Mouse (Mus musculus): ENCODE data around the gene Tgif2. TPM values are rescaled to one million over a fixed set of nuclear protein-coding genes. Genes with fewer than 3 reads are reported as not detected.

The Tgif2 gene
- total and polyA plus RNA-seq, 3 experiments: 16.9 to 43.3 TPM; not detected in 1

GRCm38 (mm10) chr2:156862772-156863486 is 23.1 kb downstream of the Tgif2 start, which contains the start of gene Rab5if (continued):
- TF ChIP-seq MAX (IDR thresholded peaks at IDR 0.05; ENCODE audit: low read length) (peak; percentile 68), ELF1 (IDR thresholded peaks at IDR 0.05; ENCODE audit: low read depth, low read length) (peak; percentile 82)

- H3K4me1 ChIP-seq (ENCODE audit: control insufficient read depth in 1 of 2, insufficient read depth in 2 of 2, low read length in 2 of 2): peaks cover 4 to 11% of the 10 kb centered on the region in 2 experiments; a peak in 2 of 4 replicates
- H3K36me3 ChIP-seq (ENCODE audit: control insufficient read depth in 1 of 2, insufficient read depth in 2 of 2, low read length in 2 of 2): peaks cover 14 to 16% of the 10 kb centered on the region in 2 experiments
- peak; percentile 81 for DNase-seq (ENCODE audit: low read depth, low spot score)
- H3K79me2 ChIP-seq (ENCODE audit: control insufficient read depth, insufficient read depth, low read length, poor library complexity): peaks cover 43% of the 10 kb centered on the region
- peak overlapping the region; percentile 80 for H3K27ac ChIP-seq (ENCODE audit: control insufficient read depth, low read depth, low read length)
- H3K9me3 ChIP-seq (replicated peaks; ENCODE audit: insufficient read depth, low read length): no peaks in the 10 kb centered on the region
- no peaks in the 10 kb centered on the region for H3K27me3 ChIP-seq (ENCODE audit: control insufficient read depth in 1 of 2, insufficient read depth in 2 of 2, low read length in 2 of 2)
- H3K4me3 ChIP-seq (ENCODE audit: control insufficient read depth in 1 of 2, insufficient read depth in 1 of 2, low read depth in 2 of 2, low read length in 2 of 2): peak overlapping the region; percentile 95 to 100
- 0 out of 2 replicates have a peak, but pooled peaks have one; percentile 21 for TF ChIP-seq ELF1 (IDR thresholded peaks at IDR 0.05; ENCODE audit: low read depth, low read length)
- TF ChIP-seq RCOR1 (IDR thresholded peaks at IDR 0.05; ENCODE audit: low read depth, low read length): no peak
- no peak for TF ChIP-seq CHD2 (IDR thresholded peaks at IDR 0.05; ENCODE audit: low read length)
- 0 out of 2 replicates have a peak, but pooled peaks have one; percentile 36 for TF ChIP-seq MAZ (IDR thresholded peaks at IDR 0.05; ENCODE audit: low read depth, low read length)
- no peak for TF ChIP-seq NRF1 (IDR thresholded peaks at IDR 0.05; ENCODE audit: insufficient read depth, low read depth, low read length, poor library complexity, severe bottlenecking)
- TF ChIP-seq MEF2A (IDR thresholded peaks at IDR 0.05; ENCODE audit: extremely low read depth, insufficient replicate concordance, low read depth, low read length, poor library complexity, severe bottlenecking): 0 out of 2 replicates have a peak, but pooled peaks have one; percentile 8
- TF ChIP-seq BHLHE40 (IDR thresholded peaks at IDR 0.05; ENCODE audit: borderline replicate concordance, low read depth, low read length): peak; percentile 63; the same call in 1 of the 2 replicates
- TF ChIP-seq MXI1 (IDR thresholded peaks at IDR 0.05; ENCODE audit: low read depth, low read length): peak; percentile 78
- TF ChIP-seq MYC (IDR thresholded peaks at IDR 0.05; ENCODE audit: low read depth, low read length): peak; percentile 46; the same call in 1 of the 2 replicates
- TF ChIP-seq MAX (IDR thresholded peaks at IDR 0.05; ENCODE audit: low read length): peak; percentile 49
- peak; percentile 73; the same call in 1 of the 2 replicates for TF ChIP-seq SIN3A (IDR thresholded peaks at IDR 0.05; ENCODE audit: low read length)
- TF ChIP-seq CHD1 (IDR thresholded peaks at IDR 0.05; ENCODE audit: low read depth, low read length): 0 out of 2 replicates have a peak, but pooled peaks have one; percentile 73
- TF ChIP-seq TBP (IDR thresholded peaks at IDR 0.05; ENCODE audit: low read depth, low read length): peak; percentile 53; the same call in 1 of the 2 replicates
- TF ChIP-seq E2F4 (IDR thresholded peaks at IDR 0.05; ENCODE audit: borderline replicate concordance, low read depth, low read length): no peak
- TF ChIP-seq KAT2A (conservative IDR thresholded peaks at IDR 0.05; ENCODE audit: low read depth, low read length): 0 out of 2 replicates have a peak, but pooled peaks have one; percentile 26
- TF ChIP-seq POLR2A (IDR thresholded peaks at IDR 0.05; ENCODE audit: control insufficient read depth in 1 of 2, insufficient read depth in 1 of 2, low read depth in 1 of 2, low read length in 2 of 2, poor library complexity in 1 of 2): peak; percentile 39 to 45; a peak in 2 of 4 replicates
- TF ChIP-seq ETS1 (IDR thresholded peaks at IDR 0.05; ENCODE audit: low read depth, low read length): peak; percentile 50; the same call in 1 of the 2 replicates
- H3K9ac ChIP-seq (ENCODE audit: control insufficient read depth, low read depth, low read length, poor library complexity, severe bottlenecking): peak overlapping the region; percentile 94
Observed at GRCm38 (mm10) chr2:156863487-156864160, 23.8 kb downstream of the Tgif2 start.
